Mouse (Mus musculus) kidney, adult 11 months (tissue): ENCODE results near the gene Arhgap17.

Experiments
- DNase-seq: peaks from one replicate; pipeline ENCODE4 v3.0.0; 2022

The Arhgap17 gene

GRCm38 (mm10) chr7:123368778-123369746 lies 653 bp downstream of the Arhgap17 start:
- no peak for DNase-seq

GRCm38 (mm10) chr7:123368187-123368586 lies 1.5 kb downstream of the Arhgap17 start:
- DNase-seq = no peak

GRCm38 (mm10) chr7:123367218-123368150 lies 2.2 kb downstream of the Arhgap17 start:
- DNase-seq = no peak

- no peak for DNase-seq
Measured at GRCm38 (mm10) chr7:123366806-123367205, 2.9 kb downstream of the Arhgap17 start.

GRCm38 (mm10) chr7:123365876-123366741 lies 3.6 kb downstream of the Arhgap17 start:
- DNase-seq = no peak

- DNase-seq = no peak
Measured at GRCm38 (mm10) chr7:123363971-123364370, 5.7 kb downstream of the Arhgap17 start.

GRCm38 (mm10) chr7:123362806-123363205 lies 6.9 kb downstream of the Arhgap17 start:
- no peak for DNase-seq

- no peak for DNase-seq
Measured at GRCm38 (mm10) chr7:123361229-123361980, 8.3 kb downstream of the Arhgap17 start.

- no peak for DNase-seq
Measured at GRCm38 (mm10) chr7:123360185-123360584, 9.5 kb downstream of the Arhgap17 start.

- no peak for DNase-seq
Measured at GRCm38 (mm10) chr7:123359101-123359500, 10.6 kb downstream of the Arhgap17 start.

GRCm38 (mm10) chr7:123356158-123356557 lies 13.6 kb downstream of the Arhgap17 start:
- DNase-seq = no peak

GRCm38 (mm10) chr7:123354851-123355250 lies 14.9 kb downstream of the Arhgap17 start:
- DNase-seq = no peak

GRCm38 (mm10) chr7:123354392-123354791 lies 15.3 kb downstream of the Arhgap17 start:
- no peak for DNase-seq

- DNase-seq = no peak
Measured at GRCm38 (mm10) chr7:123353879-123354278, 15.8 kb downstream of the Arhgap17 start.

- no peak for DNase-seq
Measured at GRCm38 (mm10) chr7:123353081-123353480, 16.6 kb downstream of the Arhgap17 start.

- no peak for DNase-seq
Measured at GRCm38 (mm10) chr7:123350243-123350642, 19.5 kb downstream of the Arhgap17 start.

- no peak for DNase-seq
Measured at GRCm38 (mm10) chr7:123349813-123350212, 19.9 kb downstream of the Arhgap17 start.

- DNase-seq = no peak
Measured at GRCm38 (mm10) chr7:123346631-123347290, 23.0 kb downstream of the Arhgap17 start.

- DNase-seq = no peak
Measured at GRCm38 (mm10) chr7:123345041-123345544, 24.6 kb downstream of the Arhgap17 start.

GRCm38 (mm10) chr7:123344079-123344780 lies 25.5 kb downstream of the Arhgap17 start:
- DNase-seq = no peak
